Mouse (Mus musculus): ENCODE results near the gene Ctrb1. TPM values are rescaled to one million over a fixed set of nuclear protein-coding genes. Genes with fewer than 3 reads are reported as not detected.

Gene Ctrb1
- polyA plus RNA-seq (2015; fragmentation: Nextera tagmentation; extraction: Ambion mirVana): 0.32 TPM in 1 of 2 replicates, not detected in the other

GRCm38 (mm10) chr8:111690960-111691445 lies at the start of gene Ctrb1:
TSS of gene Ctrb1 (minus strand) at chr8:111691010.
- H3K9me3 ChIP-seq (replicated peaks): no peaks in the 10 kb centered on the region
- no peak within 1 kb of the TSS for H3K9ac ChIP-seq
- 91% methylated on average over 2 of the region's 2 CpGs for WGBS
- no peak within 1 kb of the TSS for H3K4me2 ChIP-seq (replicated peaks)
- H3K36me3 ChIP-seq: no peaks in the 10 kb centered on the region
- no peaks in the 10 kb centered on the region for H3K4me1 ChIP-seq
- no peaks in the 10 kb centered on the region for H3K27me3 ChIP-seq
- H3K27ac ChIP-seq (replicated peaks): no peak within 1 kb of the TSS
- H3K4me3 ChIP-seq (replicated peaks): no peak within 1 kb of the TSS
- no peak for ATAC-seq (ENCODE audit: insufficient number of reproducible peaks, low FRiP score, low TSS enrichment, low read depth)

- no peak for ATAC-seq (ENCODE audit: insufficient number of reproducible peaks, low FRiP score, low TSS enrichment, low read depth)
- Histone ChIP-seq H3K4me2 (replicated peaks) (no peak overlapping the region), H3K36me3 (no peaks in the 10 kb centered on the region), H3K9me3 (replicated peaks) (no peaks in the 10 kb centered on the region), H3K4me1 (peaks cover 76% of the 10 kb centered on the region), H3K9ac (no peak overlapping the region), H3K27ac (replicated peaks) (no peak overlapping the region), H3K4me3 (replicated peaks) (no peak overlapping the region), H3K27me3 (no peaks in the 10 kb centered on the region)
- 79% methylated on average over 7 of the region's 7 CpGs for WGBS
Observed at GRCm38 (mm10) chr8:111740301-111740711, 49.5 kb upstream of the Ctrb1 start.

GRCm38 (mm10) chr8:111739604-111740003 lies 48.8 kb upstream of the Ctrb1 start:
- 0 out of 2 replicates have a peak overlapping the region, but pooled peaks have one; percentile 7 for H3K27ac ChIP-seq (replicated peaks)
- no peak for ATAC-seq (ENCODE audit: insufficient number of reproducible peaks, low FRiP score, low TSS enrichment, low read depth)
- no peaks in the 10 kb centered on the region for H3K27me3 ChIP-seq
- H3K9ac ChIP-seq: no peak overlapping the region
- H3K4me2 ChIP-seq (replicated peaks): no peak overlapping the region
- H3K4me1 ChIP-seq: peaks cover 78% of the 10 kb centered on the region
- 45% methylated on average over 7 of the region's 7 CpGs for WGBS
- no peaks in the 10 kb centered on the region for H3K9me3 ChIP-seq (replicated peaks)
- no peak overlapping the region for H3K4me3 ChIP-seq (replicated peaks)
- H3K36me3 ChIP-seq: no peaks in the 10 kb centered on the region

- Histone ChIP-seq H3K4me1 (peaks cover 78% of the 10 kb centered on the region), H3K27me3 (no peaks in the 10 kb centered on the region), H3K4me2 (replicated peaks) (no peak overlapping the region), H3K9ac (no peak overlapping the region), H3K27ac (replicated peaks) (no peak overlapping the region), H3K9me3 (replicated peaks) (no peaks in the 10 kb centered on the region), H3K4me3 (replicated peaks) (no peak overlapping the region), H3K36me3 (no peaks in the 10 kb centered on the region)
- no peak for ATAC-seq (ENCODE audit: insufficient number of reproducible peaks, low FRiP score, low TSS enrichment, low read depth)
- WGBS: 59% methylated on average over 6 of the region's 6 CpGs
Observed at GRCm38 (mm10) chr8:111738867-111739266, 48.1 kb upstream of the Ctrb1 start.

- Histone ChIP-seq H3K4me1 (peaks cover 82% of the 10 kb centered on the region), H3K27me3 (no peaks in the 10 kb centered on the region), H3K36me3 (no peaks in the 10 kb centered on the region), H3K9ac (no peak overlapping the region), H3K27ac (replicated peaks) (peak overlapping the region; percentile 29; the same call in 1 of the 2 replicates), H3K9me3 (replicated peaks) (no peaks in the 10 kb centered on the region), H3K4me3 (replicated peaks) (no peak overlapping the region), H3K4me2 (replicated peaks) (no peak overlapping the region)
- no peak for ATAC-seq (ENCODE audit: insufficient number of reproducible peaks, low FRiP score, low TSS enrichment, low read depth)
- 40% methylated on average over 7 of the region's 7 CpGs for WGBS
Observed at GRCm38 (mm10) chr8:111736321-111736720, 45.5 kb upstream of the Ctrb1 start.

- no peak overlapping the region for H3K4me3 ChIP-seq (replicated peaks)
- no peaks in the 10 kb centered on the region for H3K27me3 ChIP-seq
- H3K4me1 ChIP-seq: peaks cover 82% of the 10 kb centered on the region
- WGBS: 65% methylated on average over 4 of the region's 4 CpGs
- H3K9me3 ChIP-seq (replicated peaks): no peaks in the 10 kb centered on the region
- H3K36me3 ChIP-seq: no peaks in the 10 kb centered on the region
- no peak overlapping the region for H3K9ac ChIP-seq
- no peak for ATAC-seq (ENCODE audit: insufficient number of reproducible peaks, low FRiP score, low TSS enrichment, low read depth)
- H3K4me2 ChIP-seq (replicated peaks): no peak overlapping the region
- H3K27ac ChIP-seq (replicated peaks): peak overlapping the region; percentile 29; the same call in 1 of the 2 replicates
Observed at GRCm38 (mm10) chr8:111735791-111736190, 45.0 kb upstream of the Ctrb1 start.

- Histone ChIP-seq H3K4me2 (replicated peaks) (no peak overlapping the region), H3K27me3 (no peaks in the 10 kb centered on the region), H3K27ac (replicated peaks) (peak overlapping the region; percentile 44; the same call in 1 of the 2 replicates), H3K4me1 (peaks cover 82% of the 10 kb centered on the region), H3K9ac (no peak overlapping the region), H3K9me3 (replicated peaks) (no peaks in the 10 kb centered on the region), H3K36me3 (no peaks in the 10 kb centered on the region), H3K4me3 (replicated peaks) (no peak overlapping the region)
- WGBS: 56% methylated on average over 8 of the region's 8 CpGs
- no peak for ATAC-seq (ENCODE audit: insufficient number of reproducible peaks, low FRiP score, low TSS enrichment, low read depth)
Observed at GRCm38 (mm10) chr8:111735335-111735761, 44.5 kb upstream of the Ctrb1 start.

- H3K27ac ChIP-seq (replicated peaks): peak overlapping the region; percentile 44
- H3K4me3 ChIP-seq (replicated peaks): no peak overlapping the region
- H3K4me1 ChIP-seq: peaks cover 81% of the 10 kb centered on the region
- H3K27me3 ChIP-seq: no peaks in the 10 kb centered on the region
- no peak for ATAC-seq (ENCODE audit: insufficient number of reproducible peaks, low FRiP score, low TSS enrichment, low read depth)
- no peaks in the 10 kb centered on the region for H3K9me3 ChIP-seq (replicated peaks)
- H3K4me2 ChIP-seq (replicated peaks): no peak overlapping the region
- WGBS: 46% methylated on average over 6 of the region's 6 CpGs
- no peaks in the 10 kb centered on the region for H3K36me3 ChIP-seq
- H3K9ac ChIP-seq: no peak overlapping the region
Observed at GRCm38 (mm10) chr8:111734244-111734960, 43.6 kb upstream of the Ctrb1 start.

GRCm38 (mm10) chr8:111733581-111734243 lies 42.9 kb upstream of the Ctrb1 start:
- Histone ChIP-seq H3K4me2 (replicated peaks) (no peak overlapping the region), H3K36me3 (no peaks in the 10 kb centered on the region), H3K27me3 (no peaks in the 10 kb centered on the region), H3K9me3 (replicated peaks) (no peaks in the 10 kb centered on the region), H3K9ac (0 out of 2 replicates have a peak overlapping the region, but pooled peaks have one; percentile 9), H3K4me3 (replicated peaks) (no peak overlapping the region), H3K27ac (replicated peaks) (peak overlapping the region; percentile 88), H3K4me1 (peaks cover 78% of the 10 kb centered on the region)
- no peak for ATAC-seq (ENCODE audit: insufficient number of reproducible peaks, low FRiP score, low TSS enrichment, low read depth)
- 10% methylated on average over 5 of the region's 5 CpGs for WGBS

GRCm38 (mm10) chr8:111732406-111733085 lies 41.7 kb upstream of the Ctrb1 start:
- Histone ChIP-seq H3K4me1 (peaks cover 87% of the 10 kb centered on the region), H3K9me3 (replicated peaks) (no peaks in the 10 kb centered on the region), H3K4me2 (replicated peaks) (peak overlapping the region; percentile 69), H3K4me3 (replicated peaks) (peak overlapping the region; percentile 81), H3K9ac (no peak overlapping the region), H3K36me3 (no peaks in the 10 kb centered on the region), H3K27ac (replicated peaks) (peak overlapping the region; percentile 88), H3K27me3 (no peaks in the 10 kb centered on the region)
- no peak for ATAC-seq (ENCODE audit: insufficient number of reproducible peaks, low FRiP score, low TSS enrichment, low read depth)
- WGBS: 13% methylated on average over 10 of the region's 10 CpGs

GRCm38 (mm10) chr8:111732004-111732403 lies 41.2 kb upstream of the Ctrb1 start:
- Histone ChIP-seq H3K27me3 (no peaks in the 10 kb centered on the region), H3K27ac (replicated peaks) (peak overlapping the region; percentile 88), H3K4me3 (replicated peaks) (peak overlapping the region; percentile 81), H3K9me3 (replicated peaks) (no peaks in the 10 kb centered on the region), H3K9ac (peak overlapping the region; percentile 74), H3K4me2 (replicated peaks) (peak overlapping the region; percentile 69), H3K36me3 (no peaks in the 10 kb centered on the region), H3K4me1 (peaks cover 85% of the 10 kb centered on the region)
- ATAC-seq (ENCODE audit: insufficient number of reproducible peaks, low FRiP score, low TSS enrichment, low read depth): peak; percentile 92
- 0% methylated on average over 28 of the region's 41 CpGs for WGBS
